In the genomic region with DNA sequence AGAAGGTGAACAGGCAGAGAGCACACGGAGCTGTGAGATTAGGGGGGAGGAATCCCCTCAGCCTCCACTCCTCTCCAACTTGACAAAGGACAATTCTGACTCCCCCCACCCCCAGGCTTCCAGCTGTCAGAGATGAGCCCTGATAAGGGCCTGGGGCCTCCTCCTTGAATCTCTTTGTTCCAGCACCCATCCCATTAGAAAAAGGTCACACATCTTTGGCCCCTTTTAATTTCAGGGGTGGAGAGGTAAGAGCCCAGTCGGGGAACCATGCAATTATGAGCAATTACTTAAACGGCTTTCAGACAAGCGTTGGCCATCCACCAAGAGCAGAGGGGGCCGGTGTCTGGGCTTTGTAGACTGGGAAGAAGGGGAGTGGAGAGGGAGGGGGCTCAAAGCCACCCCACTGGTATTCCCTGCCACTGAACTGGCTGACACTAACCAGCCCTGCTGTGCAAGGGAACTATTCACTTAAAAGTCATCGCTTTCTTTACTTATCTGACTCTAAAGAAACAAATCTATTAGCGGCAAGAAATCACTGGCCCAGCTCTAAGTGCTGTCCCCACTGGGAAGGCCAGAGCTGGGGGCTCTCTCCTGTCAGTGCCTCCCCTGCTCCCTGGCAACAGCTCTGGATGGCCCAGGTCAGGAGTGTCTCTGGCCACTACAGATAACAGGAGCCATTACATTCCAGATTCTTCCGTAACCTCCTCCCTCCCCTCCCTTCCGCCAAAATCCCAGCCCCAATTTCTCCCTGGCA, we compare ENCODE assay signal across 10 mouse cellular contexts.
DNase-seq lines count a peak whose midpoint lies in the region; ATAC-seq lines count a peak whose summit lies in the region.
"Had no signal": no experiment of that assay in that cellular context is flagged by ENCODE, and none has a peak within 500 bp of the region (broad histone marks: within the 10 kb centered on the region; RNA-seq: fewer than 3 reads in every experiment).

No protein-coding gene starts in this region.

- no peaks in the 10 kb centered on the region for H3K36me3 ChIP-seq in kidney, embryonic 16.5 days (ENCODE audit: insufficient read depth, low read length)
- no peaks in the 10 kb centered on the region for H3K36me3 ChIP-seq in embryonic facial prominence, embryonic 14.5 days (ENCODE audit: control insufficient read depth, insufficient read depth, low read length)
- no peaks in the 10 kb centered on the region for H3K36me3 ChIP-seq in limb, embryonic 10.5 days
- no peaks in the 10 kb centered on the region for H3K36me3 ChIP-seq in neural tube, embryonic 13.5 days

- no peak overlapping the region for H3K4me2 ChIP-seq in kidney, embryonic 16.5 days (replicated peaks; ENCODE audit: low read depth, low read length)
- no peak overlapping the region for H3K4me2 ChIP-seq in embryonic facial prominence, embryonic 14.5 days (ENCODE audit: low read depth, low read length)
- no peak overlapping the region for H3K4me2 ChIP-seq in neural tube, embryonic 13.5 days

- WGBS in kidney, embryonic 16.5 days: 14% methylated on average over 9 of the region's 9 CpGs
- WGBS in embryonic facial prominence, embryonic 14.5 days: 18% methylated on average over 9 of the region's 9 CpGs
- 1% methylated on average over 9 of the region's 9 CpGs for WGBS in limb, embryonic 10.5 days
- 3% methylated on average over 9 of the region's 9 CpGs for WGBS in neural tube, embryonic 13.5 days

- no peak for DNase-seq in kidney, adult 8-10 months
- peak; percentile 61 for DNase-seq in embryonic facial prominence, embryonic 14.5 days (ENCODE audit: low spot score)
- DNase-seq in limb, embryonic 10.5 days (ENCODE audit: low spot score): peak; percentile 49
- no peak for DNase-seq in layer of hippocampus, postnatal 25 days (ENCODE audit: extremely low spot score in 1 of 2, low spot score in 1 of 2)
- no peak for DNase-seq in testis, postnatal 14 days (ENCODE audit: low spot score)
- DNase-seq in right cerebral cortex, adult 2 months (ENCODE audit: low spot score in 2 of 2): no peak
- DNase-seq: lung, postnatal 4 days had no signal

- H3K27ac ChIP-seq in kidney, embryonic 16.5 days (ENCODE audit: low read length): peak overlapping the region; percentile 48; the same call in 1 of the 2 replicates
- H3K27ac ChIP-seq in embryonic facial prominence, embryonic 14.5 days (replicated peaks; ENCODE audit: low read depth, low read length): no peak overlapping the region
- peak overlapping the region; percentile 67 for H3K27ac ChIP-seq in limb, embryonic 10.5 days
- no peak overlapping the region for H3K27ac ChIP-seq in neural tube, embryonic 13.5 days (replicated peaks)

- H3K4me3 ChIP-seq in kidney, embryonic 16.5 days (ENCODE audit: low read length): no peak overlapping the region
- no peak overlapping the region for H3K4me3 ChIP-seq in embryonic facial prominence, embryonic 14.5 days (ENCODE audit: low read depth, low read length)
- no peak overlapping the region for H3K4me3 ChIP-seq in limb, embryonic 10.5 days
- H3K4me3 ChIP-seq in neural tube, embryonic 13.5 days: no peak overlapping the region
- H3K4me3 ChIP-seq: erythroblast, embryonic 14.5 days had no signal

- H3K9ac ChIP-seq in kidney, embryonic 16.5 days (replicated peaks; ENCODE audit: low read length): no peak overlapping the region; the same call in 1 of the 2 replicates
- H3K9ac ChIP-seq in embryonic facial prominence, embryonic 14.5 days (ENCODE audit: low read depth, low read length): no peak overlapping the region
- no peak overlapping the region for H3K9ac ChIP-seq in neural tube, embryonic 13.5 days

- peaks cover 26% of the 10 kb centered on the region for H3K4me1 ChIP-seq in kidney, embryonic 16.5 days (ENCODE audit: insufficient read depth, low read length)
- peaks cover 13% of the 10 kb centered on the region for H3K4me1 ChIP-seq in embryonic facial prominence, embryonic 14.5 days (ENCODE audit: control insufficient read depth, insufficient read depth, low read length)
- H3K4me1 ChIP-seq in limb, embryonic 10.5 days: peaks cover 62% of the 10 kb centered on the region
- H3K4me1 ChIP-seq in neural tube, embryonic 13.5 days (replicated peaks): peaks cover 17% of the 10 kb centered on the region

- H3K9me3 ChIP-seq in kidney, embryonic 16.5 days (ENCODE audit: low read length): no peaks in the 10 kb centered on the region
- H3K9me3 ChIP-seq in embryonic facial prominence, embryonic 14.5 days (ENCODE audit: control insufficient read depth, low read length): no peaks in the 10 kb centered on the region
- no peaks in the 10 kb centered on the region for H3K9me3 ChIP-seq in limb, embryonic 10.5 days (replicated peaks)
- H3K9me3 ChIP-seq in neural tube, embryonic 13.5 days: no peaks in the 10 kb centered on the region

- H3K27me3 ChIP-seq in kidney, embryonic 16.5 days (ENCODE audit: insufficient read depth, low read length): no peaks in the 10 kb centered on the region
- H3K27me3 ChIP-seq in embryonic facial prominence, embryonic 14.5 days (replicated peaks; ENCODE audit: control insufficient read depth, insufficient read depth, low read length): no peaks in the 10 kb centered on the region
- peaks cover 4% of the 10 kb centered on the region; the same call in 1 of the 2 replicates for H3K27me3 ChIP-seq in limb, embryonic 10.5 days (ENCODE audit: low read depth, poor library complexity, severe bottlenecking)
- H3K27me3 ChIP-seq in neural tube, embryonic 13.5 days: no peaks in the 10 kb centered on the region

- ATAC-seq in kidney, embryonic 16.5 days (ENCODE audit: low FRiP score, low TSS enrichment): peak; percentile 74
- ATAC-seq in embryonic facial prominence, embryonic 14.5 days (ENCODE audit: low read depth): peak; percentile 81; the same call in 1 of the 2 replicates
- ATAC-seq in neural tube, embryonic 13.5 days (ENCODE audit: low read depth): peak; percentile 83

Comparison
In these comparisons a context has a peak if more than half of its experiments do, and no peak if none do; other contexts are left out.
1. H3K27ac ChIP-seq: peak in kidney, embryonic 16.5 days (single experiment) and limb, embryonic 10.5 days (single experiment); none in embryonic facial prominence, embryonic 14.5 days (single experiment) and neural tube, embryonic 13.5 days (single experiment).
2. DNase-seq: peak in embryonic facial prominence, embryonic 14.5 days (single experiment) and limb, embryonic 10.5 days (single experiment); none in kidney, adult 8-10 months (0 of 2), layer of hippocampus, postnatal 25 days (0 of 2), testis, postnatal 14 days (single experiment) and right cerebral cortex, adult 2 months (0 of 2).
3. Peak in every context shown above with its lines, with median percentiles within 50 percentile points of each other: ATAC-seq.